In genomic region chr17:8642356-8642755, GRCm38 (mm10) we compare ENCODE assay signal across 25 mouse cellular contexts.
"Had no signal": no experiment of that assay in that cellular context is flagged by ENCODE, and none has a peak within 500 bp of the region (broad histone marks: within the 10 kb centered on the region; RNA-seq: fewer than 3 reads in every experiment).

No protein-coding gene starts in this region.

- H3K4me3 ChIP-seq: gastrocnemius, adult 2 months; heart, embryonic 10.5 days; heart, embryonic 12.5 days; hindbrain, embryonic 10.5 days; hindbrain, embryonic 13.5 days; hindbrain, embryonic 15.5 days; kidney, embryonic 15.5 days; limb, embryonic 13.5 days; limb, embryonic 15.5 days had no signal

- H3K27ac ChIP-seq: gastrocnemius, adult 2 months; heart, embryonic 10.5 days; hindbrain, embryonic 10.5 days; hindbrain, embryonic 13.5 days; hindbrain, embryonic 15.5 days; hindbrain, postnatal 0 days; kidney, embryonic 15.5 days; kidney, postnatal 0 days; limb, embryonic 13.5 days; limb, embryonic 15.5 days had no signal

- H3K9me3 ChIP-seq: heart, embryonic 10.5 days; heart, embryonic 12.5 days; hindbrain, embryonic 10.5 days; hindbrain, embryonic 13.5 days; hindbrain, embryonic 15.5 days; kidney, embryonic 15.5 days; limb, embryonic 13.5 days; limb, embryonic 15.5 days had no signal

- DNase-seq: gastrocnemius, adult 2 months; gastrocnemius, postnatal 10 days; gastrocnemius, postnatal 25 days; heart, adult 18-20 months; heart, postnatal 10 days; heart, postnatal 4 days; kidney, adult 11 months; kidney, adult 2 months; kidney, adult 9 months; kidney, postnatal 14 days; kidney, postnatal 36 days; layer of hippocampus, adult 9-11 months; layer of hippocampus, postnatal 36 days; left cerebral cortex, postnatal 4 days had no signal

- H3K9ac ChIP-seq: heart, embryonic 12.5 days; hindbrain, embryonic 13.5 days; hindbrain, embryonic 15.5 days; kidney, embryonic 15.5 days; limb, embryonic 13.5 days; limb, embryonic 15.5 days had no signal

- H3K27me3 ChIP-seq: hindbrain, embryonic 13.5 days; hindbrain, embryonic 15.5 days; kidney, embryonic 15.5 days; limb, embryonic 13.5 days; limb, embryonic 15.5 days had no signal

- H3K4me1 ChIP-seq: heart, embryonic 10.5 days; heart, embryonic 12.5 days; limb, embryonic 13.5 days; limb, embryonic 15.5 days had no signal

- H3K4me2 ChIP-seq: heart, embryonic 12.5 days; hindbrain, embryonic 13.5 days; hindbrain, embryonic 15.5 days; kidney, embryonic 15.5 days; limb, embryonic 13.5 days; limb, embryonic 15.5 days had no signal

- H3K36me3 ChIP-seq: heart, embryonic 10.5 days; heart, embryonic 12.5 days; hindbrain, embryonic 10.5 days; hindbrain, embryonic 13.5 days; hindbrain, embryonic 15.5 days; kidney, embryonic 15.5 days; limb, embryonic 13.5 days; limb, embryonic 15.5 days had no signal

- ATAC-seq: hindbrain, postnatal 0 days; intestine, embryonic 16.5 days had no signal
